Mouse (Mus musculus) Muller cell, postnatal 12 days (primary cell): ENCODE results near the gene Cnfn.
A peak's percentile ranks its signal among the peaks of the same experiment; 100 is the strongest.
"Not testable (repeated sequence)": the region's sequence is repeated elsewhere in the genome, so short reads cannot be mapped to it uniquely, and the experiment has no call there.

Experiments
- DNase-seq: peaks from one replicate; pipeline ENCODE4 v3.0.0-alpha.2; 2015; ENCODE audit errors: inconsistent ontology term

Gene Cnfn

GRCm38 (mm10) chr7:25365937-25366625, 3.4 kb downstream of the Cnfn start:
- DNase-seq: peak; percentile 88

- DNase-seq: no peak
Measured at GRCm38 (mm10) chr7:25363632-25364031, 5.9 kb downstream of the Cnfn start.

GRCm38 (mm10) chr7:25363151-25363550, 6.4 kb downstream of the Cnfn start:
- no peak for DNase-seq

GRCm38 (mm10) chr7:25358721-25359206, 10.8 kb downstream of the Cnfn start:
- peak; percentile 95 for DNase-seq

- DNase-seq: no peak
Measured at GRCm38 (mm10) chr7:25348861-25349260, 20.7 kb downstream of the Cnfn start.

- DNase-seq: no peak
Measured at GRCm38 (mm10) chr7:25341000-25341784, 28.3 kb downstream of the Cnfn start.

- no peak for DNase-seq
Measured at GRCm38 (mm10) chr7:25339329-25339728, 30.2 kb downstream of the Cnfn start.

GRCm38 (mm10) chr7:25334472-25334871, 35.1 kb downstream of the Cnfn start:
- no peak for DNase-seq

- DNase-seq: peak; percentile 73
Measured at GRCm38 (mm10) chr7:25333596-25334307, 35.8 kb downstream of the Cnfn start.

GRCm38 (mm10) chr7:25326233-25326632, 43.3 kb downstream of the Cnfn start:
- DNase-seq: no peak

GRCm38 (mm10) chr7:25325431-25325830, 44.1 kb downstream of the Cnfn start:
- not testable (repeated sequence) for DNase-seq

- no peak for DNase-seq
Measured at GRCm38 (mm10) chr7:25323219-25323618, 46.3 kb downstream of the Cnfn start.

- DNase-seq: peak; percentile 43
Measured at GRCm38 (mm10) chr7:25322058-25322484, 47.5 kb downstream of the Cnfn start.
